In genomic region chr4:134087412-134087811, GRCm38 (mm10) we compare ENCODE assay signal across 9 mouse cellular contexts. TPM values are rescaled to one million over a fixed set of nuclear protein-coding genes. Genes with fewer than 3 reads are reported as not detected.
DNase-seq lines count a peak whose midpoint lies in the region; ATAC-seq lines count a peak whose summit lies in the region.
"Had no signal": no experiment of that assay in that cellular context is flagged by ENCODE, and none has a peak within 500 bp of the region (broad histone marks: within the 10 kb centered on the region; RNA-seq: fewer than 3 reads in every experiment).

No protein-coding gene starts in this region.

- H3K36me3 ChIP-seq in heart, embryonic 16.5 days (ENCODE audit: control insufficient read depth, insufficient read depth): no peaks in the 10 kb centered on the region
- H3K36me3 ChIP-seq in midbrain, embryonic 12.5 days: no peaks in the 10 kb centered on the region

- no peak overlapping the region for H3K27ac ChIP-seq in heart, embryonic 16.5 days (ENCODE audit: low read length)
- no peak overlapping the region for H3K27ac ChIP-seq in midbrain, embryonic 12.5 days (replicated peaks)

- WGBS in heart, embryonic 16.5 days: 20% methylated on average over 7 of the region's 7 CpGs
- WGBS in midbrain, embryonic 12.5 days: 48% methylated on average over 7 of the region's 7 CpGs

- H3K9ac ChIP-seq in heart, embryonic 16.5 days (ENCODE audit: low read length): no peak overlapping the region
- H3K9ac ChIP-seq in midbrain, embryonic 12.5 days (replicated peaks): no peak overlapping the region

- peaks cover 3% of the 10 kb centered on the region; the same call in 1 of the 2 replicates for H3K9me3 ChIP-seq in heart, embryonic 16.5 days (replicated peaks; ENCODE audit: control insufficient read depth, low read length)
- no peaks in the 10 kb centered on the region for H3K9me3 ChIP-seq in midbrain, embryonic 12.5 days

- 0 out of 2 replicates have a peak, but pooled peaks cover 2% of the 10 kb centered on the region for H3K4me1 ChIP-seq in heart, embryonic 16.5 days (ENCODE audit: control insufficient read depth, insufficient read depth, low read length)
- H3K4me1 ChIP-seq in midbrain, embryonic 12.5 days: peaks cover 3% of the 10 kb centered on the region; the same call in 1 of the 2 replicates

- 0 out of 2 replicates have a peak, but pooled peaks have one; percentile 52 for ATAC-seq in heart, embryonic 16.5 days (replicated peaks; ENCODE audit: extremely low read depth, insufficient read depth, low FRiP score)
- no peak for ATAC-seq in midbrain, embryonic 12.5 days (ENCODE audit: low FRiP score, low read depth)

- H3K4me2 ChIP-seq in heart, embryonic 16.5 days (ENCODE audit: low read depth, low read length): 0 out of 2 replicates have a peak overlapping the region, but pooled peaks have one; percentile 28
- peak overlapping the region; percentile 4; the same call in 1 of the 2 replicates for H3K4me2 ChIP-seq in midbrain, embryonic 12.5 days (replicated peaks)

- no peak overlapping the region for H3K4me3 ChIP-seq in heart, embryonic 16.5 days (ENCODE audit: low read length)
- H3K4me3 ChIP-seq in midbrain, embryonic 12.5 days: no peak overlapping the region

- H3K27me3 ChIP-seq in heart, embryonic 16.5 days (ENCODE audit: control insufficient read depth, insufficient read depth, low read length): 0 out of 2 replicates have a peak, but pooled peaks cover 2% of the 10 kb centered on the region
- H3K27me3 ChIP-seq in midbrain, embryonic 12.5 days: peaks cover 7% of the 10 kb centered on the region

- peak; percentile 32 for DNase-seq in 3134 (ENCODE audit: extremely low read depth, insufficient read length, low spot score)
- peak; percentile 71 for DNase-seq in CD4-positive helper T cell, adult 2 months (ENCODE audit: low read depth, low spot score)
- DNase-seq in cerebellum, adult 18-20 months: peak; percentile 62 to 64
- peak; percentile 44 to 67 for DNase-seq in kidney, postnatal 4 days
- DNase-seq in thymus, postnatal 25 days: peak; percentile 57
- no peak for DNase-seq in layer of hippocampus, adult 8-10 months (ENCODE audit: low spot score in 2 of 2)

RNA-seq across cellular contexts. Expression of gene Cd52, which starts 7.5 kb away (rescaled TPM):
- polyA plus RNA-seq in heart, embryonic 16.5 days (2015; fragmentation: Nextera tagmentation; extraction: Ambion mirVana): 16.6 and 28.6 TPM in 2 replicates
- polyA plus RNA-seq in midbrain, embryonic 12.5 days (2016; fragmentation: Nextera tagmentation; extraction: Ambion mirVana): 2.0 and 5.5 TPM in 2 replicates
- total RNA-seq in layer of hippocampus, adult 8-10 months (2022): 10 to 100 TPM in 2 of 4 experiments, 1 to 10 TPM in 2; 1.2 to 52.4 (median 18.2) TPM

RNA-seq across cellular contexts. Expression of gene Ubxn11, which starts 15.0 kb away (rescaled TPM):
- polyA plus RNA-seq in heart, embryonic 16.5 days (2015; fragmentation: Nextera tagmentation; extraction: Ambion mirVana): 3.5 and 3.9 TPM in 2 replicates
- 6.6 and 6.7 TPM in 2 replicates for polyA plus RNA-seq in midbrain, embryonic 12.5 days (2016; fragmentation: Nextera tagmentation; extraction: Ambion mirVana)
- 10 to 100 TPM; 34.7 to 39.5 (median 35.6) TPM for total RNA-seq in layer of hippocampus, adult 8-10 months (2022)

RNA-seq across cellular contexts. Expression of gene Crybg2, which starts 26.8 kb away (rescaled TPM):
- polyA plus RNA-seq in heart, embryonic 16.5 days (2015; fragmentation: Nextera tagmentation; extraction: Ambion mirVana): 0.37 and 0.91 TPM in 2 replicates
- 1.2 and 1.7 TPM in 2 replicates for polyA plus RNA-seq in midbrain, embryonic 12.5 days (2016; fragmentation: Nextera tagmentation; extraction: Ambion mirVana)
- total RNA-seq in layer of hippocampus, adult 8-10 months (2022): 1 to 10 TPM in 3 of 4 experiments, under 1 TPM in 1; 0.54 to 6.4 (median 3.7) TPM

RNA-seq across cellular contexts. Expression of gene Zfp683, which starts 33.8 kb away (rescaled TPM):
- polyA plus RNA-seq in heart, embryonic 16.5 days (2015; fragmentation: Nextera tagmentation; extraction: Ambion mirVana): 0.09 TPM in 1 of 2 replicates, not detected in the other
- polyA plus RNA-seq in midbrain, embryonic 12.5 days (2016; fragmentation: Nextera tagmentation; extraction: Ambion mirVana): not detected in 2 replicates
- total RNA-seq in layer of hippocampus, adult 8-10 months (2022): not detected
- total RNA-seq: heart, postnatal 14 days had no signal

RNA-seq across cellular contexts. Expression of gene Sh3bgrl3, which starts 41.2 kb away (rescaled TPM):
- 213 and 218 TPM in 2 replicates for polyA plus RNA-seq in heart, embryonic 16.5 days (2015; fragmentation: Nextera tagmentation; extraction: Ambion mirVana)
- polyA plus RNA-seq in midbrain, embryonic 12.5 days (2016; fragmentation: Nextera tagmentation; extraction: Ambion mirVana): 301 and 307 TPM in 2 replicates
- 100 to 1,000 TPM; 185 to 289 (median 252) TPM for total RNA-seq in layer of hippocampus, adult 8-10 months (2022)

Comparison
In these comparisons a context has a peak if more than half of its experiments do, and no peak if none do; other contexts are left out.
1. DNase-seq: peak in 3134 (single experiment), CD4-positive helper T cell, adult 2 months (single experiment), cerebellum, adult 18-20 months (2 of 2), kidney, postnatal 4 days (2 of 2) and thymus, postnatal 25 days (single experiment); none in layer of hippocampus, adult 8-10 months (0 of 2).